Mouse (Mus musculus) megakaryocyte progenitor cell, adult 5-6 weeks (primary cell): ENCODE measurements at regions not wholly inside any gene's neighbourhood (a gene's known extent, or its start where the extent isn't known, plus 50 kb on each side); places are given as distances from the start of the nearest gene placed in this dataset.
"Not testable (repeated sequence)": the region's sequence is repeated elsewhere in the genome, so short reads cannot be mapped to it uniquely, and the experiment has no call there.

Experiments
- ATAC-seq: replicated peaks from 2 replicates; pipeline ENCODE4 v1.8.0; 2016; ENCODE audit warnings: mild to moderate bottlenecking, moderate TSS enrichment, inconsistent platforms; ENCODE audit not compliant: poor library complexity

- ATAC-seq: peak; percentile 37; the same call in 1 of the 2 replicates
Observed at GRCm38 (mm10) chr8:126081279-126081678, 86.3 kb downstream of the Kcnk1 start.

- no peak for ATAC-seq
Observed at GRCm38 (mm10) chr8:126082827-126083226, 87.9 kb downstream of the Kcnk1 start.

GRCm38 (mm10) chr8:126090772-126091171 lies 95.8 kb downstream of the Kcnk1 start:
- ATAC-seq: no peak

GRCm38 (mm10) chr8:126094005-126094404 lies 99.0 kb downstream of the Kcnk1 start:
- ATAC-seq: no peak

- no peak for ATAC-seq
Observed at GRCm38 (mm10) chr8:126096056-126096455, 101.1 kb downstream of the Kcnk1 start.

- no peak for ATAC-seq
Observed at GRCm38 (mm10) chr8:126096636-126097170, 101.7 kb downstream of the Kcnk1 start.

- no peak for ATAC-seq
Observed at GRCm38 (mm10) chr8:126098886-126099285, 103.9 kb downstream of the Kcnk1 start.

GRCm38 (mm10) chr8:126099889-126100288 lies 104.9 kb downstream of the Kcnk1 start:
- no peak for ATAC-seq

- no peak for ATAC-seq
Observed at GRCm38 (mm10) chr8:126105043-126105442, 110.1 kb downstream of the Kcnk1 start.

GRCm38 (mm10) chr8:126126041-126126440 lies 131.1 kb downstream of the Kcnk1 start:
- no peak for ATAC-seq

- no peak for ATAC-seq
Observed at GRCm38 (mm10) chr8:126132076-126132475, 137.1 kb downstream of the Kcnk1 start.

GRCm38 (mm10) chr8:126132918-126133317 lies 137.9 kb downstream of the Kcnk1 start:
- ATAC-seq: not testable (repeated sequence)

GRCm38 (mm10) chr8:126135100-126135499 lies 140.1 kb downstream of the Kcnk1 start:
- no peak for ATAC-seq

- ATAC-seq: no peak
Observed at GRCm38 (mm10) chr8:126135573-126135972, 140.6 kb downstream of the Kcnk1 start.

GRCm38 (mm10) chr8:126136946-126137345 lies 142.0 kb downstream of the Kcnk1 start:
- no peak for ATAC-seq

GRCm38 (mm10) chr8:126137452-126137851 lies 142.5 kb downstream of the Kcnk1 start:
- no peak for ATAC-seq

- no peak for ATAC-seq
Observed at GRCm38 (mm10) chr8:126138645-126139545, 143.9 kb downstream of the Kcnk1 start.

- ATAC-seq: no peak
Observed at GRCm38 (mm10) chr8:126139546-126139870, 144.5 kb downstream of the Kcnk1 start.

- ATAC-seq: no peak
Observed at GRCm38 (mm10) chr8:126140998-126141397, 146.0 kb downstream of the Kcnk1 start.

- peak; percentile 69 for ATAC-seq
Observed at GRCm38 (mm10) chr8:126151527-126151926, 146.8 kb upstream of the Slc35f3 start.

- no peak for ATAC-seq
Observed at GRCm38 (mm10) chr8:126153955-126154354, 144.4 kb upstream of the Slc35f3 start.

GRCm38 (mm10) chr8:126157452-126158185 lies 140.7 kb upstream of the Slc35f3 start:
- ATAC-seq: no peak
